In genomic region chr8:9800346-9800745, GRCm38 (mm10) we compare ENCODE assay signal across 1 mouse cellular context. TPM values are rescaled to one million over a fixed set of nuclear protein-coding genes. Genes with fewer than 3 reads are reported as not detected.
"Had no signal": no experiment of that assay in that cellular context is flagged by ENCODE, and none has a peak within 500 bp of the region (broad histone marks: within the 10 kb centered on the region; RNA-seq: fewer than 3 reads in every experiment).

No protein-coding gene starts in this region.

RNA-seq across cellular contexts. Expression of gene Fam155a, which starts 29.4 kb away (rescaled TPM):
- polyA plus RNA-seq: spleen, adult 2 months had no signal
